Mouse (Mus musculus): ENCODE data around the gene Ceacam16. TPM values are rescaled to one million over a fixed set of nuclear protein-coding genes. Genes with fewer than 3 reads are reported as not detected.

Ceacam16 gene
- polyA plus RNA-seq, 2 experiments: 0.11 TPM; not detected in 1

DNA sequence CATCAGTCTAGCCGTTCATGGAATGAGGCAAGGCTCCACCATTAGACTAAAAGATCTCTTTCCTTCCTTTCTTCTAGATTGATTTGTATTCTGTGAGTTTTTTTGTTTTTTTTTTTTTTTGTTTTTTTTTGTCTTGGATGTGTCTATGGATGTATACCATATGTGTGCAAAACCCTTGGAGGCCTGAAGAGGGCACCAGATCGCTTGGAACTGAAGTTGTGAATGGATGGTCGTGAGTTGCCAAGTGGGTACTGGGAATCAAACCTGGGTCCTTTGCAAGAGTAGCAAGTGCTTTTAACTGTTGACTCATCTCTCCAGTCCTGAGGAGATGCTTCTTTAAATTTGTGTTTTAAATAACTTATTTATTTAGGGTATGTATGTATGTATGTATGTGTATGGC lies 27.0 kb downstream of the Ceacam16 start:
- no peak for ATAC-seq (ENCODE audit: low FRiP score, low read depth)
- WGBS: 63% methylated on average over 3 of the region's 3 CpGs

DNA sequence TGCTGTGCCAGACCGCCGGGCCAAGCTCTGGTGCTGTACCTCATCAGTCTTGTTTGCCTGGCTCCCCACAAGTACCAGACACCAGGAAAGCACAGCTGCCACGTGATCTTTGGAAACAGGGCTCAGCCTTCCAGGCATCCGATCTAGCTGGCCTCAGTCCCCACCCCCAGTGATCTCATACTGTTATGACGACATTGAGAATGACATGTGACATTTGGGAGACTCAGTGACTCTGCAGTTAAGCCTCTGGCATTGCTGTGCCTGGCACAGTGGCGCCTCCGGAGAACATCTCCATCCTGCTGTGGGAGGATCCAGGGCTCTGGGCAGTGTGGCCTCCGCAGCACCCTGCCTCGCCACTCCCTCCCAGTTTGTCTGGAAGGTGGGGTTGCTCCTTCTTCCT lies 29.3 kb downstream of the Ceacam16 start:
- no peak overlapping the region for H3K27ac ChIP-seq (replicated peaks; ENCODE audit: low read depth, low read length)
- H3K4me1 ChIP-seq (ENCODE audit: control insufficient read depth, insufficient read depth, low read length): no peaks in the 10 kb centered on the region; the same call in 1 of the 2 replicates
- ATAC-seq (ENCODE audit: low FRiP score, low read depth): no peak
- H3K9ac ChIP-seq (ENCODE audit: low read depth, low read length, severe bottlenecking): no peak overlapping the region
- TF ChIP-seq POLR2A (IDR thresholded peaks at IDR 0.05; ENCODE audit: borderline replicate concordance, extremely low read depth, insufficient read depth, insufficient read length): no peak
- 48% methylated on average over 9 of the region's 9 CpGs for WGBS
- no peak overlapping the region for H3K4me3 ChIP-seq (replicated peaks; ENCODE audit: low read length)
- no peaks in the 10 kb centered on the region for H3K27me3 ChIP-seq (ENCODE audit: control insufficient read depth, insufficient read depth, low read length)
- H3K9me3 ChIP-seq (ENCODE audit: control insufficient read depth, low read length): no peaks in the 10 kb centered on the region
- no peaks in the 10 kb centered on the region for H3K36me3 ChIP-seq (ENCODE audit: control insufficient read depth, insufficient read depth, low read length)
- no peak for DNase-seq (ENCODE audit: low spot score)
- no peak overlapping the region for H3K4me2 ChIP-seq (replicated peaks; ENCODE audit: low read depth, low read length, severe bottlenecking)

More for the DNA sequence above, 27.0 kb downstream of the Ceacam16 start:
- Histone ChIP-seq H3K4me3 (replicated peaks; ENCODE audit: low read length) (no peak overlapping the region), H3K4me1 (ENCODE audit: control insufficient read depth, insufficient read depth, low read length) (no peaks in the 10 kb centered on the region; the same call in 1 of the 2 replicates), H3K9me3 (ENCODE audit: control insufficient read depth, low read length) (no peaks in the 10 kb centered on the region), H3K9ac (ENCODE audit: low read depth, low read length, severe bottlenecking) (no peak overlapping the region), H3K27me3 (ENCODE audit: control insufficient read depth, insufficient read depth, low read length) (no peaks in the 10 kb centered on the region), H3K27ac (replicated peaks; ENCODE audit: low read depth, low read length) (no peak overlapping the region), H3K4me2 (replicated peaks; ENCODE audit: low read depth, low read length, severe bottlenecking) (no peak overlapping the region), H3K36me3 (ENCODE audit: control insufficient read depth, insufficient read depth, low read length) (no peaks in the 10 kb centered on the region)
- no peak for DNase-seq (ENCODE audit: low spot score)
- TF ChIP-seq POLR2A (IDR thresholded peaks at IDR 0.05; ENCODE audit: borderline replicate concordance, extremely low read depth, insufficient read depth, insufficient read length): no peak

DNA sequence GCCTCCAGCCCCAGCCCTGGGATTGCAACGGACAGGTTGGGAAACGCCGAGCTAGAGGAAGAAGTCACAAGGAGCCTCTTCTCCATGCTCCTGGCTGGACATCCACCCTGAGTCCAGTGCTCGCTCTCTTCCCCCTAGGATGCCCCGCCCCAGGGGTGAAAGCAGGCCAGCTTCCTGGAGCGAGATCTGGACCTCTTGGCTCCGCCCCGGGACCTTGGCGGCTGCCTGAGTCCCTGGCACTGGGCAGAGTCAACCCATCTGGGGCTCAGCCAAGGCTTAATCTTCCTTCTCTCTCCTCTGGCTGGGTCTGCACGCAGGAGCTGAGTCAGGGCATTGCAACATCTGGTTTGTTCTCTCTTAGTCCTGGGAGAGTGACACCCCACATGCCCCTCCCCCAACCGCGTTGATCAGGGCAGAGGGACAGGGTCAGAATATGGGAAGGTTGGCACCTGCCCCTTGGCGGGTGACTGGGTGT lies 30.4 kb downstream of the Ceacam16 start:
- H3K9me3 ChIP-seq (ENCODE audit: control insufficient read depth, low read length): no peaks in the 10 kb centered on the region
- DNase-seq (ENCODE audit: low spot score): peak; percentile 60
- no peak overlapping the region for H3K4me3 ChIP-seq (replicated peaks; ENCODE audit: low read length)
- no peak overlapping the region for H3K27ac ChIP-seq (replicated peaks; ENCODE audit: low read depth, low read length)
- H3K4me2 ChIP-seq (replicated peaks; ENCODE audit: low read depth, low read length, severe bottlenecking): no peak overlapping the region
- WGBS: 36% methylated on average over 13 of the region's 13 CpGs
- TF ChIP-seq POLR2A (IDR thresholded peaks at IDR 0.05; ENCODE audit: borderline replicate concordance, extremely low read depth, insufficient read depth, insufficient read length): no peak
- H3K27me3 ChIP-seq (ENCODE audit: control insufficient read depth, insufficient read depth, low read length): no peaks in the 10 kb centered on the region
- no peaks in the 10 kb centered on the region for H3K36me3 ChIP-seq (ENCODE audit: control insufficient read depth, insufficient read depth, low read length)
- no peak overlapping the region for H3K9ac ChIP-seq (ENCODE audit: low read depth, low read length, severe bottlenecking)
- ATAC-seq (ENCODE audit: low FRiP score, low read depth): no peak
- no peaks in the 10 kb centered on the region; the same call in 1 of the 2 replicates for H3K4me1 ChIP-seq (ENCODE audit: control insufficient read depth, insufficient read depth, low read length)

DNA sequence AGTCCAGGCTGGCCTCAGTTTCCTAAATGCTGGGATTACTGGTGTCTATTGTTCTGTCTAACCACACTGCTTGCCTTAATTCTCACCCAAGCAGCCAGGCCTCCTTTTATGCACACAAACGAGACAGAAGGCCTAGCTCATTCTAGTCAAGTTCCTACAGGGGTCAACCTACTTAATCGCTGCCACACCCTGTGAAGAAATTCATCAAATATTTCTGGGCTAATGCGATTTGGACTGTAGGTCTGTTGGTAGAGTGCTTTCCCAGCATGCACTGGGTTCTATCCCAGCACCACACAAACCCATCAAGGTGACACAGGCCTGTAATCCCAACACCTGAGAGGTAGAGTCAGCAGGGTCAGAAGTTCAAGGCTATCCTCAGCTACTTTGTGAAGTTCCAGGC lies 31.4 kb downstream of the Ceacam16 start:
- 73% methylated on average over 3 of the region's 3 CpGs for WGBS
- no peak for DNase-seq (ENCODE audit: low spot score)
- ATAC-seq (ENCODE audit: low FRiP score, low read depth): no peak
- Histone ChIP-seq H3K4me1 (ENCODE audit: control insufficient read depth, insufficient read depth, low read length) (peaks cover 1% of the 10 kb centered on the region; the same call in 1 of the 2 replicates), H3K9ac (ENCODE audit: low read depth, low read length, severe bottlenecking) (no peak overlapping the region), H3K9me3 (ENCODE audit: control insufficient read depth, low read length) (no peaks in the 10 kb centered on the region), H3K27ac (replicated peaks; ENCODE audit: low read depth, low read length) (no peak overlapping the region), H3K36me3 (ENCODE audit: control insufficient read depth, insufficient read depth, low read length) (no peaks in the 10 kb centered on the region), H3K4me2 (replicated peaks; ENCODE audit: low read depth, low read length, severe bottlenecking) (no peak overlapping the region), H3K27me3 (ENCODE audit: control insufficient read depth, insufficient read depth, low read length) (no peaks in the 10 kb centered on the region), H3K4me3 (replicated peaks; ENCODE audit: low read length) (no peak overlapping the region)
- no peak for TF ChIP-seq POLR2A (IDR thresholded peaks at IDR 0.05; ENCODE audit: borderline replicate concordance, extremely low read depth, insufficient read depth, insufficient read length)

DNA sequence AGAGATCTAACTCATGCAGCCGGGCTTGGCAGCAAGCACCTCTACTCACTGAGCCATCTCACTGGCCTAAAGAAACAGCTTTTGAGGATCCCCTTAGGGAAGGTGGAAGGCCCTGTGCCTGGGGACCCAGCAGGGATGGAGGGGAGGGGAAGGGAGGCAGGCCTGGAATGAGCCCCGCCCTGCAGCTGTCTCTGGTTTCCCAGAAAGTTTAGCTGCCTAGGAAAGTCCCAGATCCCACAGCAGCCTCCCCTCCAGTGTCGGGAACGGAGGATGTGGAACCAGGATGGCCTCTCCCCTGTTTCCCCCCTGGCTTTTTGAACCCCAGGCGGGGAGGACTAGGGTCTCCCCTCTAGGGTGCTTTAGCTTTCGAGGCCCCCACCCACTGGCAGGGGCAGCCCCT lies 34.3 kb downstream of the Ceacam16 start:
- DNase-seq (ENCODE audit: low spot score) (peak; percentile 38), ATAC-seq (ENCODE audit: low FRiP score, low read depth) (no peak)
- peaks cover 22% of the 10 kb centered on the region for H3K4me1 ChIP-seq (ENCODE audit: control insufficient read depth, insufficient read depth, low read length)
- TF ChIP-seq POLR2A (IDR thresholded peaks at IDR 0.05; ENCODE audit: borderline replicate concordance, extremely low read depth, insufficient read depth, insufficient read length): no peak
- no peak overlapping the region for H3K27ac ChIP-seq (replicated peaks; ENCODE audit: low read depth, low read length)
- no peaks in the 10 kb centered on the region for H3K9me3 ChIP-seq (ENCODE audit: control insufficient read depth, low read length)
- no peak overlapping the region for H3K4me2 ChIP-seq (replicated peaks; ENCODE audit: low read depth, low read length, severe bottlenecking)
- WGBS: 37% methylated on average over 6 of the region's 6 CpGs
- no peaks in the 10 kb centered on the region for H3K36me3 ChIP-seq (ENCODE audit: control insufficient read depth, insufficient read depth, low read length)
- no peak overlapping the region for H3K4me3 ChIP-seq (replicated peaks; ENCODE audit: low read length)
- 0 out of 2 replicates have a peak overlapping the region, but pooled peaks have one; percentile 25 for H3K9ac ChIP-seq (ENCODE audit: low read depth, low read length, severe bottlenecking)
- peaks cover 20% of the 10 kb centered on the region for H3K27me3 ChIP-seq (ENCODE audit: control insufficient read depth, insufficient read depth, low read length)
